Mouse (Mus musculus): ENCODE measurements around the gene Ceacam11.
"Not testable (repeated sequence)": the region's sequence is repeated elsewhere in the genome, so short reads cannot be mapped to it uniquely, and the experiment has no call there.

Gene Ceacam11

DNA sequence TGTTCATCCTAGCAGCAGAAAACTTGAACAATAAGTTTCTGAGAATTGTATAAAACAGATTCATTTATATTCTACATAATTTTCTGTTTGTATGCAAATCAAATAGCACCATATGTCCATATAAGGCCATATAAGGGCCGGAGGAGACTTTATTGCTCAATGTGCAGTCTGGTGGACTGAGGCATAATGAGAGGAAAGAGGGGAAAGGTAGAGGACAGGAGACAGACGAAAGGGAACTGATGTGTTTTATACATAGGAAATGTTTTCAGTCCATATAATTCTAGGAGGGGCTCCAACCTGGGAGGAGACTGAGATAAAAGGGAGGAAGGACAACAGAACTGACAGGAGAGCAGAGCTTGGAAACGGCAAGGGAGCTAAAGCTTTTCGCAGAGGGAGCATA is at the start of gene Ceacam11:
TSS of gene Ceacam11 (plus strand) at position 301 of the 400 bp plus-strand sequence.
- no peak for DNase-seq (ENCODE audit: low spot score)

DNA sequence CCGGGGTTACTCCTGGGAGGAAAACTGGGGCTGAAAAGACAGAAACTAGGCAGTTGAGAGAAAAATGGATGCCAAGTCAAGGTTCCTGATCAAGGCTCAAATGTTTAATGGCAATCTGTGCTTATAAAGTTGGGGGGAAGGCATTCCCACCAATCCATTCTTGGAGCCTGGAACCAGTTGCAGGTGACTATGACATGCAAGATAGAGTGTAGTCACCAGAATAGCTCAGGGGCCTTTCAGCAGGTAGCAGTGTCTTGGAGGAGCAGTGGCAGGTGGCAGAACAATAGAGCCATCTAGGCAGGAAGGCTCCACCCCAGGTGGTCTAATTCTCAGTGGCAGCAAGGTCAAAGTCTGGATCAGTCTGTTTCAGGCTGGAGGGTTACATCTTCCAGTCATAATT is 29.2 kb downstream of the Ceacam11 start:
- not testable (repeated sequence) for DNase-seq (ENCODE audit: low spot score)

DNA sequence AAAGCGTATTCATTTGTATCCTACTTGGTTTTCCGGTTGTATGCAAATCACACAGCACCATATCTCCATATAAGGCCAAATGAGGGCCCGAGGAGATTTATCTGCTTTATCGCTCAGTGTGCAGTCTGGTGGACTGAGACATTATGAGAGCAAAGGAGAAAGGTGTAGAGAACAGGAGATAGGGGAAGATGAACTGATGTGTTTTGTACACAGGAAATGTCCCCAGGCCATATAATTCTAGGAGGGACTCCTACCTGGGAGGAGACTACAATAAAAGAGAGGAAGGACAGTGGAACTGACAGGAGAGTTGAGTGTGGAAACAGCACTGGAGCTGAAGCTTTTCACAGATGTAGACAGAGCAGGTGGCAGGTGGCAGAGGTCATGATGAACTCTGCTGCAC is 37.7 kb downstream of the Ceacam11 start, which contains the start of gene Ceacam13:
TSS of gene Ceacam13 (plus strand) at position 301 of the 400 bp plus-strand sequence.
- no peak for DNase-seq (ENCODE audit: low spot score)
